In the genomic region with DNA sequence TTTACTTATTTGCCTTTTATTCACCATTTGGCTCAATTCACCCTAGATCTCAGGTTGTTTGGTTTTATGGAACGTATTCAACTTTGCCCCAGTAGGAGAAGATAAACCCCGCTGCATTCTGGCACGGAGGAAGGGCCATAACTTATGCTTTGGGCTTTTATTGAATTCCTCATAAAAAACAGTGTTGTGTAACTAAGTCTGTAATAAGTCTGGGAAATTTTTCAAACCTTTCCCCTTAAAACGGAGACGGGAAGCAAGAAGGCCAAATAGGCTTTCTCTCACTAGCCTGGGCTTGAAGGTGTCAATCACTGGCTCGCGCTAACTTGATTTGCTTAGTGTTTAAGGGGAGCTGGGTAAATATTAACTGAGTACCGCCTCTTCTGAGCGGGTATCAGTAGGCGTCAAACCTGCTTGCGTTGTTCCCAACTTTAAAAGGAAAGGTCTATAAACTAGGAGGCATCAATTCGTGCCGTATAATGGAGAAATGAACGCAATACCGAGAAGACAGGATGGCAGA, we compare ENCODE assay signal across 8 mouse cellular contexts. TPM values are rescaled to one million over a fixed set of nuclear protein-coding genes. Genes with fewer than 3 reads are reported as not detected.
DNase-seq lines count a peak whose midpoint lies in the region; ATAC-seq and TF ChIP-seq lines count a peak whose summit lies in the region.

No protein-coding gene starts in this region.

- H3K36me3 ChIP-seq in heart, postnatal 0 days (replicated peaks; ENCODE audit: control insufficient read depth, insufficient read depth, low read length), result no peaks in the 10 kb centered on the region
- no peaks in the 10 kb centered on the region for H3K36me3 ChIP-seq in CH12.LX (replicated peaks in 1 of 2; ENCODE audit: control insufficient read depth in 1 of 2, insufficient read depth in 1 of 2, low read length in 1 of 2)
- H3K36me3 ChIP-seq in hindbrain, embryonic 16.5 days (ENCODE audit: control insufficient read depth, insufficient read depth, low read length), result no peaks in the 10 kb centered on the region
- no peaks in the 10 kb centered on the region for H3K36me3 ChIP-seq in liver, embryonic 11.5 days (ENCODE audit: control insufficient read depth, insufficient read depth, low read length)

- H3K4me1 ChIP-seq in heart, postnatal 0 days (ENCODE audit: control insufficient read depth, insufficient read depth), result no peaks in the 10 kb centered on the region
- H3K4me1 ChIP-seq in CH12.LX (ENCODE audit: control insufficient read depth in 1 of 2, insufficient read depth in 2 of 2), result peaks cover 0 to 11% of the 10 kb centered on the region in 2 experiments; a peak in 2 of 4 replicates
- H3K4me1 ChIP-seq in hindbrain, embryonic 16.5 days (ENCODE audit: control insufficient read depth, insufficient read depth, low read depth, low read length), result no peaks in the 10 kb centered on the region; the same call in none of the 2 replicates
- no peaks in the 10 kb centered on the region for H3K4me1 ChIP-seq in liver, embryonic 11.5 days (replicated peaks; ENCODE audit: control insufficient read depth, insufficient read depth, low read length)

- DNase-seq in heart, postnatal 0 days (ENCODE audit: low spot score), result no peak
- no peak for DNase-seq in heart, postnatal 36 days
- no peak for DNase-seq in CH12.LX (ENCODE audit: extremely low read depth)
- no peak for DNase-seq in liver, embryonic 11.5 days (ENCODE audit: low spot score)
- DNase-seq in adrenal gland, adult 2 months, result no peak
- DNase-seq in thymus, postnatal 36 days, result no peak
- no peak for DNase-seq in right cerebral cortex, postnatal 10 days (ENCODE audit: low spot score in 2 of 2)

- H3K4me2 ChIP-seq in heart, postnatal 0 days (ENCODE audit: low read depth, low read length), result peak overlapping the region; percentile 46; the same call in 1 of the 2 replicates
- 0 out of 2 replicates have a peak overlapping the region, but pooled peaks have one; percentile 14 for H3K4me2 ChIP-seq in CH12.LX (ENCODE audit: insufficient read depth, low read depth, poor library complexity, severe bottlenecking)
- peak overlapping the region; percentile 27 for H3K4me2 ChIP-seq in hindbrain, embryonic 16.5 days (ENCODE audit: low read length)
- H3K4me2 ChIP-seq in liver, embryonic 11.5 days, result peak overlapping the region; percentile 37; the same call in 1 of the 2 replicates

- intact Hi-C loops in heart, postnatal 36 days (cut with DNase I), result loop anchor here (2.0 to 10.0 kb wide), 5 partner anchors 15 to 857 kb away; no protein-coding TSS in a partner anchor

- H3K27ac ChIP-seq in heart, postnatal 0 days (ENCODE audit: low read depth), result no peak overlapping the region
- H3K27ac ChIP-seq in CH12.LX (ENCODE audit: insufficient read depth, low read depth), result no peak overlapping the region
- no peak overlapping the region for H3K27ac ChIP-seq in hindbrain, embryonic 16.5 days (ENCODE audit: low read depth, low read length)
- H3K27ac ChIP-seq in liver, embryonic 11.5 days (ENCODE audit: low read depth, low read length), result no peak overlapping the region

- dilution Hi-C loops in CH12.LX (cut with MboI; ENCODE audit: extremely low pct_ligation_motif_present, extremely low pct_unique_long_range_greater_than_20kb, low sequenced_read_pairs), result no loop called here

- no peak for TF ChIP-seq EP300 in heart, postnatal 0 days (IDR thresholded peaks at IDR 0.05; ENCODE audit: low read depth)
- no peak for TF ChIP-seq EP300 in CH12.LX (IDR thresholded peaks at IDR 0.05; ENCODE audit: low read length)

- 47% methylated on average over 15 of the region's 15 CpGs for WGBS in heart, postnatal 0 days
- 50% methylated on average over 15 of the region's 15 CpGs for WGBS in hindbrain, embryonic 16.5 days
- WGBS in liver, embryonic 11.5 days, result 48% methylated on average over 15 of the region's 15 CpGs

- no peak for ATAC-seq in heart, postnatal 0 days (ENCODE audit: insufficient read depth, low read depth)
- ATAC-seq in hindbrain, embryonic 16.5 days, result peak; percentile 7; the same call in 1 of the 2 replicates
- ATAC-seq in liver, embryonic 11.5 days (replicated peaks; ENCODE audit: low FRiP score), result no peak

- H3K9ac ChIP-seq in heart, postnatal 0 days (replicated peaks; ENCODE audit: low read depth, low read length), result no peak overlapping the region
- no peak overlapping the region for H3K9ac ChIP-seq in CH12.LX (ENCODE audit: insufficient read depth, low read depth)
- H3K9ac ChIP-seq in hindbrain, embryonic 16.5 days (ENCODE audit: low read depth, low read length), result no peak overlapping the region
- no peak overlapping the region for H3K9ac ChIP-seq in liver, embryonic 11.5 days (ENCODE audit: low read depth, low read length)

- H3K9me3 ChIP-seq in heart, postnatal 0 days (replicated peaks; ENCODE audit: control insufficient read depth, low read length), result no peaks in the 10 kb centered on the region
- peaks cover 10% of the 10 kb centered on the region for H3K9me3 ChIP-seq in CH12.LX (replicated peaks; ENCODE audit: low read length)
- no peaks in the 10 kb centered on the region for H3K9me3 ChIP-seq in hindbrain, embryonic 16.5 days (ENCODE audit: control insufficient read depth, low read length)
- no peaks in the 10 kb centered on the region; the same call in 1 of the 2 replicates for H3K9me3 ChIP-seq in liver, embryonic 11.5 days (ENCODE audit: control insufficient read depth, low read length)

- no peak for TF ChIP-seq CTCF in heart, postnatal 0 days (IDR thresholded peaks at IDR 0.05; ENCODE audit: low read depth)
- no peak for TF ChIP-seq CTCF in CH12.LX (conservative IDR thresholded peaks at IDR 0.05 in 1 of 2, IDR thresholded peaks at IDR 0.05 in 1 of 2; ENCODE audit: low read depth in 2 of 2, low read length in 2 of 2)

- in situ Hi-C loops in CH12.LX (cut with MboI; ENCODE audit: low pct_ligation_motif_present, low pct_unique_long_range_greater_than_20kb, low sequenced_read_pairs), result loop anchor here (25.0 kb wide), 3 partner anchors 309 to 534 kb away; no protein-coding TSS in a partner anchor

- no peaks in the 10 kb centered on the region for H3K27me3 ChIP-seq in heart, postnatal 0 days (ENCODE audit: control insufficient read depth, insufficient read depth, low read length)
- H3K27me3 ChIP-seq in CH12.LX (replicated peaks), result no peaks in the 10 kb centered on the region
- H3K27me3 ChIP-seq in hindbrain, embryonic 16.5 days (replicated peaks; ENCODE audit: control insufficient read depth, insufficient read depth, low read length), result no peaks in the 10 kb centered on the region
- H3K27me3 ChIP-seq in liver, embryonic 11.5 days (replicated peaks; ENCODE audit: control insufficient read depth, insufficient read depth, low read length), result no peaks in the 10 kb centered on the region

- peak overlapping the region; percentile 15; the same call in 1 of the 2 replicates for H3K4me3 ChIP-seq in heart, postnatal 0 days (ENCODE audit: low read depth, low read length)
- no peak overlapping the region for H3K4me3 ChIP-seq in CH12.LX (replicated peaks in 1 of 3; ENCODE audit: low read depth in 2 of 3, low read length in 2 of 3, poor library complexity in 1 of 3)
- no peak overlapping the region for H3K4me3 ChIP-seq in hindbrain, embryonic 16.5 days (ENCODE audit: low read length)
- H3K4me3 ChIP-seq in liver, embryonic 11.5 days (ENCODE audit: low read depth, low read length), result 0 out of 2 replicates have a peak overlapping the region, but pooled peaks have one; percentile 28

- no peaks in the 10 kb centered on the region for H3K79me2 ChIP-seq in CH12.LX (replicated peaks; ENCODE audit: control insufficient read depth, extremely low read depth, insufficient read depth, poor library complexity, severe bottlenecking)

- no peak for TF ChIP-seq RAD21 in CH12.LX (IDR thresholded peaks at IDR 0.05; ENCODE audit: low read depth, low read length)

- no peak for TF ChIP-seq POLR2A in CH12.LX (IDR thresholded peaks at IDR 0.05; ENCODE audit: low read depth, low read length)

TF ChIP-seq in CH12.LX, 34 proteins besides CTCF, POLR2A, EP300 and RAD21:
- TF ChIP-seq TCF12 (IDR thresholded peaks at IDR 0.05; ENCODE audit: low read depth, low read length) (no peak), SMC3 (IDR thresholded peaks at IDR 0.05; ENCODE audit: low read depth, low read length) (no peak), JUN (IDR thresholded peaks at IDR 0.05; ENCODE audit: insufficient read depth, low read depth, low read length) (no peak), NELFE (IDR thresholded peaks at IDR 0.05; ENCODE audit: low read depth, low read length) (no peak), RCOR1 (conservative IDR thresholded peaks at IDR 0.05; ENCODE audit: low read depth, low read length) (no peak), ZMIZ1 (IDR thresholded peaks at IDR 0.05; ENCODE audit: low read depth, low read length) (no peak), CHD1 (IDR thresholded peaks at IDR 0.05; ENCODE audit: low read depth, low read length) (no peak), JUND (conservative IDR thresholded peaks at IDR 0.05; ENCODE audit: low read depth, low read length) (no peak), UBTF (IDR thresholded peaks at IDR 0.05; ENCODE audit: low read depth, low read length) (no peak), MXI1 (IDR thresholded peaks at IDR 0.05; ENCODE audit: low read depth, low read length) (no peak)

RNA-seq across cellular contexts. Expression of gene Cdk1, which starts 31.2 kb away (rescaled TPM):
- total RNA-seq in heart, postnatal 0 days (2014; rRNA removed; ENCODE audit: low replicate concordance), result 90.6 and 204 TPM in 2 replicates
- polyA plus RNA-seq in heart, postnatal 0 days (2015; fragmentation: Nextera tagmentation; extraction: Ambion mirVana), result 115 and 122 TPM in 2 replicates
- total RNA-seq in heart, postnatal 36 days (2021), result 1 to 10 TPM; 2.4 to 2.7 TPM
- total RNA-seq in CH12.LX (2012; rRNA removed) (244 and 294 TPM in 2 replicates), CH12.LX (2014; rRNA removed) (768 and 838 TPM in 2 replicates)
- polyA plus RNA-seq in CH12.LX (2012; ENCODE audit: insufficient read length, low read depth), result 203 and 221 TPM in 2 replicates
- 82.9 and 89.3 TPM in 2 replicates for polyA plus RNA-seq in hindbrain, embryonic 16.5 days (2015; fragmentation: Nextera tagmentation; extraction: Ambion mirVana)
- polyA plus RNA-seq in liver, embryonic 11.5 days (2014; fragmentation: Nextera tagmentation; extraction: Ambion mirVana), result 441 and 474 TPM in 2 replicates
- total RNA-seq in adrenal gland, adult 2 months (2021), result 1 to 10 TPM; 4.2 to 6.2 TPM
- polyA plus RNA-seq in adrenal gland, adult 2 months (2012; rRNA removed), result 2.0 and 3.6 TPM in 2 replicates

Comparison
In these comparisons a context has a peak if more than half of its experiments do, and no peak if none do; other contexts are left out.
1. H3K4me3 ChIP-seq: peak in heart, postnatal 0 days (single experiment) and liver, embryonic 11.5 days (single experiment); none in CH12.LX (0 of 3) and hindbrain, embryonic 16.5 days (single experiment).
2. RNA of gene Cdk1, which starts 31.2 kb away (polyA plus RNA-seq): 441 to 474 TPM in liver, embryonic 11.5 days, 203 to 221 TPM in CH12.LX, 115 to 122 TPM in heart, postnatal 0 days and 82.9 to 89.3 TPM in hindbrain, embryonic 16.5 days; 2.0 to 3.6 TPM in adrenal gland, adult 2 months; every median in the first group is over 10 times any median in the second.
3. Peak in every context shown above with its lines, with median percentiles within 50 percentile points of each other: H3K4me2 ChIP-seq.